Mouse (Mus musculus): ENCODE measurements around the gene Gm10097. TPM values are rescaled to one million over a fixed set of nuclear protein-coding genes. Genes with fewer than 3 reads are reported as not detected.

Gene Gm10097
- polyA plus RNA-seq, 1 experiment from 2014 or later: 0.05 TPM

DNA sequence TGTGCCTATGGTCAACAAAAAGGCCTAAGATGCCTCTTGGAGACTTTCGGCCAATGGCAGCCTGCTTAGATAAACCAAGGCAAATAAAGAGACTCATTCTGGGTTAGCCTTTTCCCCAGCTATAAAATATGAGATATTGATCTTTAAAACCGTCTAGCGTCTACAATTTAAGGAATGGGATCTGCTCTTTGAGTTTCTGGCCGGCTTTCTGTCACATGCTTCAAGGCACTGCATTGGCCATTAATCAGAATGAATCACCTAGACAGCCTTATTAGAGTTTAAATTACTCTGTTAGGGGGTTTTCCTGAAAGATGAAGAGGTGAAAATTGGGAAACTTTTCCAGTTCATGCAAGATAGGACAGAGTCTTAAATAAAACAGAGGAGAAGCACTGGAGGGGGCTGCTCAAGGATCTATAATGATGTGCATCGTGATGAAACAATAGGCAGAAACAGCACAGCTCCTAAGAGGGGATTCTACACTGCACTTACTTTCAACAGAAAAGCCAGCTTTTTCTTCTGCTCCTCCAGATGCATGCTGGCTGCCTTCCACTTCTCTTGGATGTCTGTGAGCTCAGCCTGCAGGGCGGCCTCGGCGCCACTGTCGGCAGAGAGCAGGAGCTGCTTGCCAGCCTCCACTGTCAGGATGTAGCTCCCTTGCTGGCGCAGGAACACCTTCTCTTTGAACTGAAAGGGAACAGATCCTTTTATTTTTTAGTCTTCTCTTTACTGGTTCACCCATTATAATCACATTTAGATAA lies 28.2 kb downstream of the Gm10097 start:
- peaks cover 4% of the 10 kb centered on the region; the same call in 1 of the 2 replicates for H3K36me3 ChIP-seq (ENCODE audit: control insufficient read depth, insufficient read depth, low read length)
- ATAC-seq (replicated peaks; ENCODE audit: low FRiP score) (no peak), DNase-seq (ENCODE audit: low spot score) (no peak)
- H3K27me3 ChIP-seq (replicated peaks; ENCODE audit: control insufficient read depth, insufficient read depth, low read length): no peaks in the 10 kb centered on the region
- H3K4me1 ChIP-seq (replicated peaks; ENCODE audit: control insufficient read depth, insufficient read depth, low read length): no peaks in the 10 kb centered on the region
- H3K27ac ChIP-seq (ENCODE audit: low read depth, low read length): no peak overlapping the region
- 74% methylated on average over 10 of the region's 10 CpGs for WGBS
- no peak overlapping the region for H3K4me2 ChIP-seq
- H3K9ac ChIP-seq (ENCODE audit: low read depth, low read length): no peak overlapping the region
- no peak overlapping the region for H3K4me3 ChIP-seq (ENCODE audit: low read depth, low read length)
- H3K9me3 ChIP-seq (ENCODE audit: control insufficient read depth, low read length): no peaks in the 10 kb centered on the region

DNA sequence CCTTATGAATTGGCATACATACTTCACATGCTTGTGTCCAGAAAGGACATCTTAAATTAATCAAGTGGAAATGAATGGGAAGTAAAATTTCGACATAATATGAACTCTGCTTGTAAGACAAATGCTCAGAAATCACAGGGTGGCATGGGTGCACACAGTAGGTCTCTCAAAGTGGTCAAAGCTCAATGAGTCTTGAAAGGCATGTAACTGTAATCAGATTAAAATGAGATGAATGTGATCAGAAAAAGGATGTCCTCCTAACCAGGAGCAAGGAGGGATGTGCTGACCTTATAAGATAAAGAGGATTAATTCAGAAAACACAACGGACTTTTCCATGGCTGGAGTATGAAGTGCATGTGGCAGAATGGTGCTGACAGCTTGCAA lies 28.8 kb downstream of the Gm10097 start:
- no peak overlapping the region for H3K9ac ChIP-seq (ENCODE audit: low read depth, low read length)
- peaks cover 4% of the 10 kb centered on the region; the same call in 1 of the 2 replicates for H3K36me3 ChIP-seq (ENCODE audit: control insufficient read depth, insufficient read depth, low read length)
- 60% methylated on average over 2 of the region's 2 CpGs for WGBS
- DNase-seq (ENCODE audit: low spot score) (no peak), ATAC-seq (replicated peaks; ENCODE audit: low FRiP score) (no peak)
- no peak overlapping the region for H3K27ac ChIP-seq (ENCODE audit: low read depth, low read length)
- H3K4me2 ChIP-seq: no peak overlapping the region
- no peak overlapping the region for H3K4me3 ChIP-seq (ENCODE audit: low read depth, low read length)
- no peaks in the 10 kb centered on the region for H3K27me3 ChIP-seq (replicated peaks; ENCODE audit: control insufficient read depth, insufficient read depth, low read length)
- no peaks in the 10 kb centered on the region for H3K4me1 ChIP-seq (replicated peaks; ENCODE audit: control insufficient read depth, insufficient read depth, low read length)
- H3K9me3 ChIP-seq (ENCODE audit: control insufficient read depth, low read length): no peaks in the 10 kb centered on the region

DNA sequence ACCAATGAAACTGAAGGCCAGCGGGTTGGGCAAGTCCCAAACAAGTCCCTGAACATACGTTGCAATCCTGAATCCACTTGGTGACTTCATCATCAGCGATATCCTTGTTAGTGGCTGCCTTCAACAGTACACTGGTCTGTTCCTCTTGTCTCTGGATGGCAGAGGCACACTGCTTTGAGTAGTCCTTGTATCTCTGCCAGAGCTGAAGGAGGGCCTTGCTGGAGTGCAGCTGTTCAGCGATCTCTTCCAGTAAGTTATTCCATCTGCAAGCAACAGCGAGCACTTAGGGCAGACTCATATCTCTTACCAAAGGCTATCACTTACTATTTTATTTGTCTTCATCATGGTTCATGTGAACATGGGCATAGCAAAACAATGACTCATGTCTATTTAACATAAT lies 41.8 kb downstream of the Gm10097 start:
- ATAC-seq (replicated peaks; ENCODE audit: low FRiP score): no peak
- Histone ChIP-seq H3K9me3 (ENCODE audit: control insufficient read depth, low read length) (no peaks in the 10 kb centered on the region), H3K27me3 (replicated peaks; ENCODE audit: control insufficient read depth, insufficient read depth, low read length) (no peaks in the 10 kb centered on the region), H3K36me3 (ENCODE audit: control insufficient read depth, insufficient read depth, low read length) (peaks cover 7% of the 10 kb centered on the region; the same call in 1 of the 2 replicates), H3K4me1 (replicated peaks; ENCODE audit: control insufficient read depth, insufficient read depth, low read length) (no peaks in the 10 kb centered on the region), H3K4me2 (no peak overlapping the region), H3K9ac (ENCODE audit: low read depth, low read length) (no peak overlapping the region), H3K4me3 (ENCODE audit: low read depth, low read length) (no peak overlapping the region), H3K27ac (ENCODE audit: low read depth, low read length) (no peak overlapping the region)
- 86% methylated on average over 5 of the region's 5 CpGs for WGBS
- no peak for DNase-seq (ENCODE audit: low spot score)

DNA sequence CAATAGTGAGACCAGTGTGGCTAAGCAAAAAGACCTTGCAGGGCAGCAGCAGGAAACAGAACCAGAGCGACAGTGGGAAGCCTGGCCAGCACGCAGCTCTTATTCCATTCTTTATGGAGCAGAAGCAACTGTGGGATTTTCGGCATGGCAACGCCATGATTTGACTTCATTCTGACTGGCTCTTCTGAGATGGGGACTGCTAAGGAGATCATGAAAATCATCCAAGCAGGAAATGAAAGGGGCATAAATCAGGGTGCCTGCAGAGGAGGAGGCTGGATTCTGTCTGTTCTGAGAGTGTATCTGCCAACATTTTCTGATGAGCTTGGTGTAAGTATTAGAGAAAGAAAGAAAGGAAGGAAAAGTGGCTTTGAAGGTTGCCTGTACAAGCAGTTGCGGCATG lies 47.2 kb downstream of the Gm10097 start:
- no peak overlapping the region for H3K4me2 ChIP-seq
- H3K4me1 ChIP-seq (replicated peaks; ENCODE audit: control insufficient read depth, insufficient read depth, low read length): no peaks in the 10 kb centered on the region
- no peaks in the 10 kb centered on the region for H3K9me3 ChIP-seq (ENCODE audit: control insufficient read depth, low read length)
- no peak for DNase-seq (ENCODE audit: low spot score)
- H3K4me3 ChIP-seq (ENCODE audit: low read depth, low read length): no peak overlapping the region
- no peak overlapping the region for H3K9ac ChIP-seq (ENCODE audit: low read depth, low read length)
- H3K27me3 ChIP-seq (replicated peaks; ENCODE audit: control insufficient read depth, insufficient read depth, low read length): no peaks in the 10 kb centered on the region
- no peak for ATAC-seq (replicated peaks; ENCODE audit: low FRiP score)
- 0 out of 2 replicates have a peak, but pooled peaks cover 5% of the 10 kb centered on the region for H3K36me3 ChIP-seq (ENCODE audit: control insufficient read depth, insufficient read depth, low read length)
- 92% methylated on average over 5 of the region's 5 CpGs for WGBS
- no peak overlapping the region for H3K27ac ChIP-seq (ENCODE audit: low read depth, low read length)

DNA sequence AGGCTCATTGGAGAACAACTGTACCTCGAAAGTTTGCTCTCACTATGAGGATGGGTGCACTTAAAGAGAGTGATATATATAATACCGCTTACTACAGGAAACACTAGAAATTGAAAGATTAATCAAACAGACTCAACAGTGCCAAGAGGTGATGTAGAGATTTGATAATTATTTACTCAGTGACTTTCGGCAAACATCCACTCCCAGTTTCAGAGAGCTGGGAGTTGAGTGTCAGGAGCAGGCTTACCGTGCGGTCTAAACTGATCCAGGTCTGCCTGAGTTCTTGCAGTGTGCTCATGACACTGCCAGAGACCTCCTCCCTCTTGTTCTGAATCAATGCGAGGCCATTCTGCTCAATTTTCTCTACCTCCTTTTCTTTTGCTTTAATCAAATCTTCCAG lies 47.7 kb downstream of the Gm10097 start:
- H3K27me3 ChIP-seq (replicated peaks; ENCODE audit: control insufficient read depth, insufficient read depth, low read length): no peaks in the 10 kb centered on the region
- H3K4me2 ChIP-seq: no peak overlapping the region
- ATAC-seq (replicated peaks; ENCODE audit: low FRiP score) (no peak), DNase-seq (ENCODE audit: low spot score) (no peak)
- 0 out of 2 replicates have a peak, but pooled peaks cover 5% of the 10 kb centered on the region for H3K36me3 ChIP-seq (ENCODE audit: control insufficient read depth, insufficient read depth, low read length)
- WGBS: 81% methylated on average over 6 of the region's 6 CpGs
- H3K4me1 ChIP-seq (replicated peaks; ENCODE audit: control insufficient read depth, insufficient read depth, low read length): no peaks in the 10 kb centered on the region
- no peak overlapping the region for H3K4me3 ChIP-seq (ENCODE audit: low read depth, low read length)
- no peaks in the 10 kb centered on the region for H3K9me3 ChIP-seq (ENCODE audit: control insufficient read depth, low read length)
- H3K27ac ChIP-seq (ENCODE audit: low read depth, low read length): no peak overlapping the region
- H3K9ac ChIP-seq (ENCODE audit: low read depth, low read length): no peak overlapping the region
